Mouse (Mus musculus): ENCODE data around the gene Svep1. TPM values are rescaled to one million over a fixed set of nuclear protein-coding genes. Genes with fewer than 3 reads are reported as not detected.

Gene Svep1
- polyA plus RNA-seq, 1 experiment from 2014 or later: 7.7 TPM

GRCm38 (mm10) chr4:58169918-58170317 lies 36.7 kb downstream of the Svep1 start:
- Histone ChIP-seq H3K4me1 (no peaks in the 10 kb centered on the region), H3K27ac (no peak overlapping the region), H3K9me3 (no peaks in the 10 kb centered on the region), H3K4me3 (no peak overlapping the region), H3K36me3 (peaks cover 7% of the 10 kb centered on the region; the same call in 1 of the 2 replicates), H3K27me3 (no peaks in the 10 kb centered on the region), H3K4me2 (replicated peaks) (no peak overlapping the region), H3K9ac (no peak overlapping the region)
- ATAC-seq (ENCODE audit: insufficient number of reproducible peaks, insufficient read depth, low FRiP score, low TSS enrichment): no peak
- 77% methylated on average over 2 of the region's 2 CpGs for WGBS

GRCm38 (mm10) chr4:58168366-58168765 lies 38.3 kb downstream of the Svep1 start:
- no peaks in the 10 kb centered on the region for H3K9me3 ChIP-seq

GRCm38 (mm10) chr4:58165711-58166110 lies 40.9 kb downstream of the Svep1 start:
- Histone ChIP-seq H3K9me3 (no peaks in the 10 kb centered on the region), H3K36me3 (no peaks in the 10 kb centered on the region), H3K9ac (no peak overlapping the region), H3K27ac (no peak overlapping the region), H3K4me3 (no peak overlapping the region), H3K4me1 (no peaks in the 10 kb centered on the region), H3K4me2 (replicated peaks) (no peak overlapping the region), H3K27me3 (no peaks in the 10 kb centered on the region)
- WGBS: 79% methylated on average over 7 of the region's 7 CpGs
- ATAC-seq (ENCODE audit: insufficient number of reproducible peaks, insufficient read depth, low FRiP score, low TSS enrichment): no peak

More at GRCm38 (mm10) chr4:58168366-58168765, 38.3 kb downstream of the Svep1 start:
- no peaks in the 10 kb centered on the region for H3K4me1 ChIP-seq
- no peak for ATAC-seq (ENCODE audit: insufficient number of reproducible peaks, insufficient read depth, low FRiP score, low TSS enrichment)
- no peak overlapping the region for H3K4me3 ChIP-seq
- H3K9ac ChIP-seq: no peak overlapping the region
- WGBS: 83% methylated on average over 5 of the region's 5 CpGs
- H3K27me3 ChIP-seq: no peaks in the 10 kb centered on the region
- no peak overlapping the region for H3K27ac ChIP-seq
- no peak overlapping the region for H3K4me2 ChIP-seq (replicated peaks)
- H3K36me3 ChIP-seq: no peaks in the 10 kb centered on the region

GRCm38 (mm10) chr4:58161901-58162300 lies 44.8 kb downstream of the Svep1 start:
- ATAC-seq (ENCODE audit: insufficient number of reproducible peaks, insufficient read depth, low FRiP score, low TSS enrichment): no peak
- H3K27me3 ChIP-seq: no peaks in the 10 kb centered on the region
- no peak overlapping the region for H3K4me3 ChIP-seq
- WGBS: 82% methylated on average over 2 of the region's 2 CpGs
- no peak overlapping the region for H3K27ac ChIP-seq
- H3K4me2 ChIP-seq (replicated peaks): no peak overlapping the region
- no peaks in the 10 kb centered on the region for H3K36me3 ChIP-seq
- H3K4me1 ChIP-seq: 0 out of 2 replicates have a peak, but pooled peaks cover 3% of the 10 kb centered on the region
- no peaks in the 10 kb centered on the region for H3K9me3 ChIP-seq
- no peak overlapping the region for H3K9ac ChIP-seq

GRCm38 (mm10) chr4:58159564-58159963 lies 47.1 kb downstream of the Svep1 start:
- Histone ChIP-seq H3K27ac (no peak overlapping the region), H3K9me3 (no peaks in the 10 kb centered on the region), H3K9ac (no peak overlapping the region), H3K36me3 (no peaks in the 10 kb centered on the region), H3K27me3 (no peaks in the 10 kb centered on the region), H3K4me2 (replicated peaks) (no peak overlapping the region), H3K4me3 (no peak overlapping the region), H3K4me1 (0 out of 2 replicates have a peak, but pooled peaks cover 3% of the 10 kb centered on the region)
- ATAC-seq (ENCODE audit: insufficient number of reproducible peaks, insufficient read depth, low FRiP score, low TSS enrichment): no peak
- WGBS: 21% methylated on average over 1 of the region's 1 CpGs

GRCm38 (mm10) chr4:58150301-58150700 lies 56.4 kb downstream of the Svep1 start:
- 69% methylated on average over 3 of the region's 3 CpGs for WGBS
- Histone ChIP-seq H3K4me1 (0 out of 2 replicates have a peak, but pooled peaks cover 5% of the 10 kb centered on the region), H3K4me2 (replicated peaks) (no peak overlapping the region), H3K27ac (no peak overlapping the region), H3K27me3 (no peaks in the 10 kb centered on the region), H3K36me3 (no peaks in the 10 kb centered on the region), H3K4me3 (no peak overlapping the region), H3K9ac (no peak overlapping the region), H3K9me3 (no peaks in the 10 kb centered on the region)
- no peak for ATAC-seq (ENCODE audit: insufficient number of reproducible peaks, insufficient read depth, low FRiP score, low TSS enrichment)

GRCm38 (mm10) chr4:58149186-58149585 lies 57.5 kb downstream of the Svep1 start:
- Histone ChIP-seq H3K36me3 (no peaks in the 10 kb centered on the region), H3K9ac (no peak overlapping the region), H3K4me3 (no peak overlapping the region), H3K27ac (no peak overlapping the region), H3K4me2 (replicated peaks) (no peak overlapping the region), H3K27me3 (no peaks in the 10 kb centered on the region), H3K9me3 (no peaks in the 10 kb centered on the region), H3K4me1 (0 out of 2 replicates have a peak, but pooled peaks cover 5% of the 10 kb centered on the region)
- ATAC-seq (ENCODE audit: insufficient number of reproducible peaks, insufficient read depth, low FRiP score, low TSS enrichment): no peak
- WGBS: 50% methylated on average over 1 of the region's 1 CpGs

GRCm38 (mm10) chr4:58148547-58148946 lies 58.1 kb downstream of the Svep1 start:
- H3K4me1 ChIP-seq: peaks cover 9% of the 10 kb centered on the region; the same call in 1 of the 2 replicates
- ATAC-seq (ENCODE audit: insufficient number of reproducible peaks, insufficient read depth, low FRiP score, low TSS enrichment): no peak
- no peaks in the 10 kb centered on the region for H3K36me3 ChIP-seq
- no peaks in the 10 kb centered on the region for H3K27me3 ChIP-seq
- no peak overlapping the region for H3K4me3 ChIP-seq
- H3K27ac ChIP-seq: no peak overlapping the region
- H3K9ac ChIP-seq: no peak overlapping the region
- no peaks in the 10 kb centered on the region for H3K9me3 ChIP-seq
- no peak overlapping the region for H3K4me2 ChIP-seq (replicated peaks)

- Histone ChIP-seq H3K9ac (no peak overlapping the region), H3K36me3 (no peaks in the 10 kb centered on the region), H3K27me3 (no peaks in the 10 kb centered on the region), H3K27ac (no peak overlapping the region), H3K9me3 (no peaks in the 10 kb centered on the region), H3K4me2 (replicated peaks) (no peak overlapping the region), H3K4me3 (no peak overlapping the region), H3K4me1 (peaks cover 14% of the 10 kb centered on the region; the same call in 1 of the 2 replicates)
- 90% methylated on average over 2 of the region's 2 CpGs for WGBS
- ATAC-seq (ENCODE audit: insufficient number of reproducible peaks, insufficient read depth, low FRiP score, low TSS enrichment): no peak
Measured at GRCm38 (mm10) chr4:58146676-58147075, 60.0 kb downstream of the Svep1 start.

GRCm38 (mm10) chr4:58139764-58140556 lies 66.7 kb downstream of the Svep1 start:
- H3K36me3 ChIP-seq: no peaks in the 10 kb centered on the region
- no peak overlapping the region for H3K4me2 ChIP-seq (replicated peaks)
- no peak overlapping the region for H3K4me3 ChIP-seq
- H3K9me3 ChIP-seq: no peaks in the 10 kb centered on the region
- H3K27me3 ChIP-seq: no peaks in the 10 kb centered on the region
- no peak overlapping the region for H3K27ac ChIP-seq
- H3K9ac ChIP-seq: no peak overlapping the region
- ATAC-seq (ENCODE audit: insufficient number of reproducible peaks, insufficient read depth, low FRiP score, low TSS enrichment): no peak
- peaks cover 10% of the 10 kb centered on the region; the same call in 1 of the 2 replicates for H3K4me1 ChIP-seq
- 85% methylated on average over 8 of the region's 8 CpGs for WGBS

- no peaks in the 10 kb centered on the region for H3K9me3 ChIP-seq
- peaks cover 10% of the 10 kb centered on the region; the same call in 1 of the 2 replicates for H3K4me1 ChIP-seq
- no peak overlapping the region for H3K4me3 ChIP-seq
- no peaks in the 10 kb centered on the region for H3K36me3 ChIP-seq
- no peak overlapping the region for H3K9ac ChIP-seq
- H3K27ac ChIP-seq: no peak overlapping the region
- ATAC-seq (ENCODE audit: insufficient number of reproducible peaks, insufficient read depth, low FRiP score, low TSS enrichment): no peak
- H3K4me2 ChIP-seq (replicated peaks): no peak overlapping the region
- WGBS: 69% methylated on average over 6 of the region's 6 CpGs
- no peaks in the 10 kb centered on the region for H3K27me3 ChIP-seq
Measured at GRCm38 (mm10) chr4:58139241-58139640, 67.4 kb downstream of the Svep1 start.

GRCm38 (mm10) chr4:58133610-58134309 lies 72.9 kb downstream of the Svep1 start:
- H3K4me3 ChIP-seq: no peak overlapping the region
- no peaks in the 10 kb centered on the region for H3K4me1 ChIP-seq
- H3K9ac ChIP-seq: no peak overlapping the region
- no peaks in the 10 kb centered on the region; the same call in 1 of the 2 replicates for H3K36me3 ChIP-seq
- no peak for ATAC-seq (ENCODE audit: insufficient number of reproducible peaks, insufficient read depth, low FRiP score, low TSS enrichment)
- no peaks in the 10 kb centered on the region for H3K9me3 ChIP-seq
- no peak overlapping the region for H3K4me2 ChIP-seq (replicated peaks)
- 78% methylated on average over 1 of the region's 1 CpGs for WGBS
- H3K27me3 ChIP-seq: no peaks in the 10 kb centered on the region
- no peak overlapping the region for H3K27ac ChIP-seq
